Comparison of ENCODE assay signal across 19 mouse cellular contexts in the genomic region with DNA sequence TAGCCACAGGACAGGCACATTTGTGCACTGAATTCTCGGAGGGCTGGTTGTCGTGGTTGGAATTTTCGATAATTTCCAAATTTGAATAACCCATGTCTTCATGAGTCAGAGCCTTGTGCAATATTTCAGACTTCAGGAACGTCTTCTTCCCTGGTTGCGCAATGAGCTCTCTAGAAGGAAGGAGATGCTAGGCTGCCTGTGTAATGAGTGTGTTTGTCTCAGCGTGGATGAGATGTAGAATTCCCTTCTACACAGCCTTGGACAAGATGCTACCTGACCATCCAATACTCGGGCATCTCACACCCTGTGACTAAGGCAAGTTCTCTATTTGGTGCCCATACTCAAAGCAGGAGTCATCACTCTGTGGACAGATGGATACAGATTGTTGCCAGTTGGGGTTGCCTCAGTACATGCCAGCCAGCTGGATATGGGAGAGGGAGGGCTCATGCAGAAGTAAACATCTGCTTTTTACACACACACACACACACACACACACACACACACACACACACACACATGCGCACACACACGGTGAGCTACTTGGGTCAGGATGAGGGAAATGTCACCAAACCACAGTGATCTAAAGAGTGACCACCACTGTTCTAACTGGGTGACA. TPM values are rescaled to one million over a fixed set of nuclear protein-coding genes. Genes with fewer than 3 reads are reported as not detected.
DNase-seq lines count a peak whose midpoint lies in the region; ATAC-seq and TF ChIP-seq lines count a peak whose summit lies in the region.
"Had no signal": no experiment of that assay in that cellular context is flagged by ENCODE, and none has a peak within 500 bp of the region (broad histone marks: within the 10 kb centered on the region; RNA-seq: fewer than 3 reads in every experiment).

No protein-coding gene starts in this region.

- H3K4me3 ChIP-seq in lung, postnatal 0 days (ENCODE audit: low read depth, low read length): no peak overlapping the region
- no peak overlapping the region for H3K4me3 ChIP-seq in ES-E14 (ENCODE audit: insufficient read depth in 1 of 2, low read depth in 1 of 2, low read length in 2 of 2, poor library complexity in 1 of 2, severe bottlenecking in 1 of 2)
- H3K4me3 ChIP-seq in kidney, embryonic 15.5 days (replicated peaks): no peak overlapping the region
- H3K4me3 ChIP-seq in forebrain, embryonic 16.5 days (replicated peaks; ENCODE audit: low read length): no peak overlapping the region
- H3K4me3 ChIP-seq: hindbrain, embryonic 15.5 days; liver, embryonic 12.5 days; neural tube, embryonic 12.5 days had no signal

- no peaks in the 10 kb centered on the region for H3K4me1 ChIP-seq in lung, postnatal 0 days (ENCODE audit: insufficient read depth, low read depth, low read length)
- peaks cover 7 to 23% of the 10 kb centered on the region in 2 experiments; a peak in 3 of 4 replicates for H3K4me1 ChIP-seq in ES-E14 (ENCODE audit: control insufficient read depth in 2 of 2, insufficient read depth in 2 of 2, low read length in 2 of 2, poor library complexity in 1 of 2)
- no peaks in the 10 kb centered on the region; the same call in 1 of the 2 replicates for H3K4me1 ChIP-seq in kidney, embryonic 15.5 days
- no peaks in the 10 kb centered on the region for H3K4me1 ChIP-seq in forebrain, embryonic 16.5 days (replicated peaks; ENCODE audit: control insufficient read depth, insufficient read depth, low read length)
- H3K4me1 ChIP-seq: liver, embryonic 12.5 days; neural tube, embryonic 12.5 days had no signal

- no peak overlapping the region for H3K27ac ChIP-seq in lung, postnatal 0 days (ENCODE audit: low read length)
- peak overlapping the region; percentile 20; the same call in 1 of the 2 replicates for H3K27ac ChIP-seq in ES-E14 (ENCODE audit: insufficient read depth, low read depth, low read length, poor library complexity, severe bottlenecking)
- no peak overlapping the region for H3K27ac ChIP-seq in kidney, embryonic 15.5 days
- no peak overlapping the region for H3K27ac ChIP-seq in forebrain, embryonic 16.5 days (ENCODE audit: low read length)
- H3K27ac ChIP-seq: hindbrain, embryonic 15.5 days; liver, embryonic 12.5 days; neural tube, embryonic 12.5 days had no signal

- H3K9ac ChIP-seq in lung, postnatal 0 days (replicated peaks; ENCODE audit: low read depth): no peak overlapping the region
- H3K9ac ChIP-seq in ES-E14 (ENCODE audit: insufficient read depth, low read depth, low read length, poor library complexity, severe bottlenecking): no peak overlapping the region
- no peak overlapping the region for H3K9ac ChIP-seq in kidney, embryonic 15.5 days
- no peak overlapping the region for H3K9ac ChIP-seq in forebrain, embryonic 16.5 days (replicated peaks; ENCODE audit: low read depth, low read length)
- H3K9ac ChIP-seq: hindbrain, embryonic 15.5 days; liver, embryonic 12.5 days; neural tube, embryonic 12.5 days had no signal

- TF ChIP-seq CTCF in lung, postnatal 0 days (IDR thresholded peaks at IDR 0.05): no peak

- DNase-seq in lung, postnatal 0 days (ENCODE audit: low spot score): peak; percentile 86
- DNase-seq in lung, postnatal 4 days: no peak
- DNase-seq in ES-E14 (ENCODE audit: low read depth, low spot score) (no peak), liver (no peak)
- peak; percentile 17 for DNase-seq in brain, adult 2 months (ENCODE audit: low read depth, low spot score)
- DNase-seq: adrenal gland, adult 8-10 months; cerebellum, adult 9-11 months; heart, postnatal 10 days; kidney, postnatal 14 days; layer of hippocampus, postnatal 36 days; thymus, postnatal 4 days had no signal

- peak; percentile 43 for TF ChIP-seq EP300 in lung, postnatal 0 days (IDR thresholded peaks at IDR 0.05)

- no peaks in the 10 kb centered on the region for H3K9me3 ChIP-seq in lung, postnatal 0 days (ENCODE audit: low read length)
- no peaks in the 10 kb centered on the region for H3K9me3 ChIP-seq in ES-E14 (ENCODE audit: control insufficient read depth, insufficient read depth, low read depth, low read length)
- no peaks in the 10 kb centered on the region for H3K9me3 ChIP-seq in kidney, embryonic 15.5 days (replicated peaks)
- no peaks in the 10 kb centered on the region for H3K9me3 ChIP-seq in forebrain, embryonic 16.5 days (ENCODE audit: control insufficient read depth, low read length)
- H3K9me3 ChIP-seq: hindbrain, embryonic 15.5 days; liver, embryonic 12.5 days; neural tube, embryonic 12.5 days had no signal

- no peak overlapping the region for H3K4me2 ChIP-seq in lung, postnatal 0 days (replicated peaks; ENCODE audit: low read depth, low read length)
- H3K4me2 ChIP-seq in kidney, embryonic 15.5 days: no peak overlapping the region
- H3K4me2 ChIP-seq in forebrain, embryonic 16.5 days (ENCODE audit: low read length): no peak overlapping the region
- H3K4me2 ChIP-seq: hindbrain, embryonic 15.5 days; liver, embryonic 12.5 days; neural tube, embryonic 12.5 days had no signal

- ATAC-seq in lung, postnatal 0 days: peak; percentile 64
- peak; percentile 92 for ATAC-seq in megakaryocyte progenitor cell, adult 5-6 weeks (replicated peaks; ENCODE audit: poor library complexity)
- no peak for ATAC-seq in kidney, embryonic 15.5 days (replicated peaks; ENCODE audit: low FRiP score)
- ATAC-seq in forebrain, embryonic 16.5 days: no peak
- ATAC-seq: intestine, postnatal 0 days; liver, embryonic 12.5 days; midbrain, embryonic 16.5 days had no signal

- in situ Hi-C loops in ES-E14 (cut with MboI; ENCODE audit: low sequenced_read_pairs in 2 of 2, unreplicated experiment in 2 of 2): no loop called here

- WGBS in lung, postnatal 0 days: 73% methylated on average over 9 of the region's 9 CpGs
- 91% methylated on average over 9 of the region's 9 CpGs for WGBS in kidney, embryonic 15.5 days
- WGBS in forebrain, embryonic 16.5 days: 93% methylated on average over 9 of the region's 9 CpGs

- no peaks in the 10 kb centered on the region for H3K36me3 ChIP-seq in lung, postnatal 0 days (ENCODE audit: insufficient read depth, low read length)
- H3K36me3 ChIP-seq in ES-E14 (ENCODE audit: control insufficient read depth, insufficient read depth, low read length, poor library complexity, severe bottlenecking): no peaks in the 10 kb centered on the region
- H3K36me3 ChIP-seq in kidney, embryonic 15.5 days: no peaks in the 10 kb centered on the region
- no peaks in the 10 kb centered on the region for H3K36me3 ChIP-seq in forebrain, embryonic 16.5 days (ENCODE audit: control insufficient read depth, insufficient read depth)
- H3K36me3 ChIP-seq: hindbrain, embryonic 15.5 days; liver, embryonic 12.5 days; neural tube, embryonic 12.5 days had no signal

- no peaks in the 10 kb centered on the region for H3K27me3 ChIP-seq in lung, postnatal 0 days (replicated peaks; ENCODE audit: insufficient read depth, low read length)
- peaks cover 17% of the 10 kb centered on the region for H3K27me3 ChIP-seq in kidney, embryonic 15.5 days
- no peaks in the 10 kb centered on the region for H3K27me3 ChIP-seq in forebrain, embryonic 16.5 days (replicated peaks; ENCODE audit: control insufficient read depth, insufficient read depth, low read length)

TF ChIP-seq in ES-E14, 5 proteins besides CTCF, POLR2A, EP300 and RAD21:
- TF ChIP-seq ZNF384 (IDR thresholded peaks at IDR 0.05; ENCODE audit: low read depth, low read length): no peak
- TF ChIP-seq HCFC1 (IDR thresholded peaks at IDR 0.05; ENCODE audit: borderline replicate concordance, insufficient read depth, low read length): no peak
- no peak for TF ChIP-seq MAFK (IDR thresholded peaks at IDR 0.05; ENCODE audit: insufficient read depth, low read depth, low read length)
- no peak for TF ChIP-seq ZC3H11A (IDR thresholded peaks at IDR 0.05; ENCODE audit: borderline replicate concordance, low read depth, low read length)
- TF ChIP-seq CHD2 (IDR thresholded peaks at IDR 0.05; ENCODE audit: low read depth, low read length): no peak
TF ChIP-seq in ES-E14: peak in this region for 0.

RNA-seq across cellular contexts. Expression of a gene that starts 7.5 kb away (rescaled TPM):
- polyA plus RNA-seq in lung, postnatal 0 days (2015; fragmentation: Nextera tagmentation; extraction: Ambion mirVana): 44.6 and 52.1 TPM in 2 replicates
- 76.9 and 96.3 TPM in 2 replicates for total RNA-seq in ES-E14 (2012; rRNA removed)
- not detected in 2 replicates for total RNA-seq in megakaryocyte progenitor cell, adult 5-6 weeks (2015)
- 0.29 TPM in 1 of 2 replicates, not detected in the other for total RNA-seq in megakaryocyte progenitor cell, adult 5-6 weeks (2017)
- polyA plus RNA-seq in kidney, embryonic 15.5 days (2015; fragmentation: Nextera tagmentation; extraction: Ambion mirVana): 13.4 and 14.3 TPM in 2 replicates
- 20.4 and 27.9 TPM in 2 replicates for polyA plus RNA-seq in forebrain, embryonic 16.5 days (2015; fragmentation: Nextera tagmentation; extraction: Ambion mirVana)

Comparison
In these comparisons a context has a peak if more than half of its experiments do, and no peak if none do; other contexts are left out.
1. DNase-seq: peak in lung, postnatal 0 days (single experiment) and brain, adult 2 months (single experiment); none in lung, postnatal 4 days (0 of 2), ES-E14 (single experiment) and liver (single experiment).
2. ATAC-seq: peak in lung, postnatal 0 days (single experiment) and megakaryocyte progenitor cell, adult 5-6 weeks (single experiment); none in kidney, embryonic 15.5 days (single experiment) and forebrain, embryonic 16.5 days (single experiment).